Mouse (Mus musculus) intestine, embryonic 16.5 days (tissue): ENCODE measurements around the gene Prpf19. TPM values are rescaled to one million over a fixed set of nuclear protein-coding genes. Genes with fewer than 3 reads are reported as not detected.

Experiments
- ATAC-seq: fragments of 200-750 bp; cut with Nextera tagmentation; 2 replicates; pipeline ENCODE4 v1.8.0; 2017; ENCODE audit warnings: moderate TSS enrichment, moderate library complexity
- H3K27ac ChIP-seq: fragments of 300-500 bp; sonication (generic); 2 replicates; pipeline ENCODE4 v1.5.1; 2014; ENCODE audit warnings: mild to moderate bottlenecking, low read length
- H3K27me3 ChIP-seq: fragments of 300-500 bp; sonication (generic); replicated peaks from 2 replicates; pipeline ENCODE4 v1.6.1; 2014; ENCODE audit warnings: low read length, control low read depth, mixed read lengths; ENCODE audit not compliant: control insufficient read depth, insufficient read depth
- H3K36me3 ChIP-seq: fragments of 300-500 bp; sonication (generic); 2 replicates; pipeline ENCODE4 v1.6.1; 2014; ENCODE audit warnings: low read length, control low read depth; ENCODE audit not compliant: control insufficient read depth, insufficient read depth
- H3K4me1 ChIP-seq: fragments of 300-500 bp; sonication (generic); 2 replicates; pipeline ENCODE4 v1.6.1; 2014; ENCODE audit warnings: low read length, control low read depth, mixed read lengths; ENCODE audit not compliant: control insufficient read depth, insufficient read depth
- H3K4me2 ChIP-seq: fragments of 300-500 bp; sonication (generic); 2 replicates; pipeline ENCODE4 v1.6.1; 2014; ENCODE audit warnings: low read depth, low read length, control low read depth
- H3K4me3 ChIP-seq: fragments of 300-500 bp; sonication (generic); 2 replicates; pipeline ENCODE4 v1.5.1; 2014; ENCODE audit warnings: mild to moderate bottlenecking, low read length
- H3K9ac ChIP-seq: fragments of 300-500 bp; sonication (generic); 2 replicates; pipeline ENCODE4 v1.6.1; 2014; ENCODE audit warnings: low read depth, low read length
- H3K9me3 ChIP-seq: fragments of 300-500 bp; sonication (generic); 2 replicates; pipeline ENCODE4 v1.6.1; 2016; ENCODE audit warnings: low read length, control low read depth; ENCODE audit not compliant: control insufficient read depth
- WGBS: fragments of 180-500 bp; shearing (Covaris S2); extraction: QIAGEN DNeasy Blood & Tissue Kit; methylation state at CpG from one replicate; pipeline ENCODE4 v1.1.7; 2014; 5-methylcytosine and 5-hydroxymethylcytosine counted together
- polyA plus RNA-seq: library from polyadenylated mRNA; unstranded; fragments of >200 nt; fragmentation: Nextera tagmentation; extraction: Ambion mirVana; gene quantifications from 2 replicates; pipeline ENCODE4 v1.2.1, GENCODE M21; 2015

Prpf19 gene
- polyA plus RNA-seq, 1 experiment from 2014 or later = 35.0 TPM

- Histone ChIP-seq H3K9ac (peak overlapping the region; percentile 93), H3K4me3 (peak overlapping the region; percentile 85), H3K4me1 (peaks cover 16% of the 10 kb centered on the region), H3K27me3 (no peaks in the 10 kb centered on the region), H3K27ac (no peak overlapping the region), H3K4me2 (peak overlapping the region; percentile 90), H3K9me3 (no peaks in the 10 kb centered on the region), H3K36me3 (peaks cover 22% of the 10 kb centered on the region)
- 0 out of 2 replicates have a peak, but pooled peaks have one; percentile 13 for ATAC-seq
- under 1% methylated on average over 17 of the region's 17 CpGs for WGBS
Measured at GRCm38 (mm10) chr19:10868623-10869141, 26.3 kb upstream of the Prpf19 start.

- Histone ChIP-seq H3K27ac (peak overlapping the region; percentile 48), H3K4me2 (peak overlapping the region; percentile 90), H3K4me1 (peaks cover 16% of the 10 kb centered on the region), H3K36me3 (peaks cover 25% of the 10 kb centered on the region), H3K9me3 (no peaks in the 10 kb centered on the region), H3K27me3 (no peaks in the 10 kb centered on the region), H3K4me3 (peak overlapping the region; percentile 85), H3K9ac (peak overlapping the region; percentile 93)
- ATAC-seq = peak; percentile 95
- whole genome bisulfite sequencing = under 1% methylated on average over 40 of the region's 43 CpGs
Measured at GRCm38 (mm10) chr19:10869241-10869885, 25.7 kb upstream of the Prpf19 start.

GRCm38 (mm10) chr19:10869886-10870527, 25.0 kb upstream of the Prpf19 start, which contains the start of gene Tmem132a:
Gene Tmem132a (minus strand): TSS chr19:10869940.
- 3% methylated on average over 8 of the region's 8 CpGs for WGBS

GRCm38 (mm10) chr19:10870676-10871075, 24.4 kb upstream of the Prpf19 start:
- 87% methylated on average over 3 of the region's 3 CpGs for WGBS
- no peaks in the 10 kb centered on the region for H3K27me3 ChIP-seq
- no peak overlapping the region for H3K4me2 ChIP-seq
- H3K27ac ChIP-seq = no peak overlapping the region
- H3K36me3 ChIP-seq = peaks cover 25% of the 10 kb centered on the region
- no peak for ATAC-seq
- peaks cover 16% of the 10 kb centered on the region for H3K4me1 ChIP-seq
- H3K9ac ChIP-seq = no peak overlapping the region
- no peak overlapping the region for H3K4me3 ChIP-seq
- H3K9me3 ChIP-seq = no peaks in the 10 kb centered on the region

More at GRCm38 (mm10) chr19:10869886-10870527, 25.0 kb upstream of the Prpf19 start, which contains the start of gene Tmem132a:
- Histone ChIP-seq H3K9me3 (no peaks in the 10 kb centered on the region), H3K27me3 (no peaks in the 10 kb centered on the region), H3K9ac (peak within 1 kb of the TSS; percentile 93), H3K27ac (peak within 1 kb of the TSS; percentile 48), H3K36me3 (peaks cover 25% of the 10 kb centered on the region), H3K4me1 (peaks cover 16% of the 10 kb centered on the region), H3K4me3 (peak within 1 kb of the TSS; percentile 85), H3K4me2 (peak within 1 kb of the TSS; percentile 90)
- ATAC-seq = peak; percentile 31

GRCm38 (mm10) chr19:10871328-10871961, 23.6 kb upstream of the Prpf19 start:
- H3K4me3 ChIP-seq = no peak overlapping the region
- no peak overlapping the region for H3K4me2 ChIP-seq
- no peaks in the 10 kb centered on the region for H3K9me3 ChIP-seq
- H3K4me1 ChIP-seq = peaks cover 16% of the 10 kb centered on the region
- H3K27me3 ChIP-seq = no peaks in the 10 kb centered on the region
- H3K27ac ChIP-seq = no peak overlapping the region
- 77% methylated on average over 14 of the region's 14 CpGs for WGBS
- H3K9ac ChIP-seq = no peak overlapping the region
- ATAC-seq = no peak
- H3K36me3 ChIP-seq = peaks cover 22% of the 10 kb centered on the region

- Histone ChIP-seq H3K27me3 (no peaks in the 10 kb centered on the region), H3K4me2 (no peak overlapping the region), H3K36me3 (peaks cover 7% of the 10 kb centered on the region), H3K4me3 (no peak overlapping the region), H3K9ac (no peak overlapping the region), H3K9me3 (no peaks in the 10 kb centered on the region), H3K27ac (no peak overlapping the region), H3K4me1 (peaks cover 15% of the 10 kb centered on the region)
- 88% methylated on average over 7 of the region's 7 CpGs for WGBS
- ATAC-seq = no peak
Measured at GRCm38 (mm10) chr19:10878201-10878837, 16.7 kb upstream of the Prpf19 start.

- peak overlapping the region; percentile 74; the same call in 1 of the 2 replicates for H3K9ac ChIP-seq
- ATAC-seq = peak; percentile 64
- peak overlapping the region; percentile 93 for H3K4me2 ChIP-seq
- peaks cover 3% of the 10 kb centered on the region; the same call in 1 of the 2 replicates for H3K9me3 ChIP-seq
- H3K4me3 ChIP-seq = peak overlapping the region; percentile 66
- H3K27ac ChIP-seq = no peak overlapping the region; the same call in 1 of the 2 replicates
- H3K27me3 ChIP-seq = no peaks in the 10 kb centered on the region
- 39% methylated on average over 6 of the region's 7 CpGs for WGBS
- peaks cover 15% of the 10 kb centered on the region for H3K4me1 ChIP-seq
- H3K36me3 ChIP-seq = no peaks in the 10 kb centered on the region
Measured at GRCm38 (mm10) chr19:10880085-10880974, 14.7 kb upstream of the Prpf19 start.

GRCm38 (mm10) chr19:10880975-10881425, 14.0 kb upstream of the Prpf19 start:
- peak; percentile 72 for ATAC-seq
- WGBS = 2% methylated on average over 14 of the region's 14 CpGs

More at GRCm38 (mm10) chr19:10880975-10881425, 14.0 kb upstream of the Prpf19 start:
- no peaks in the 10 kb centered on the region for H3K36me3 ChIP-seq
- peak overlapping the region; percentile 66 for H3K4me3 ChIP-seq
- peak overlapping the region; percentile 89 for H3K27ac ChIP-seq
- peak overlapping the region; percentile 74 for H3K9ac ChIP-seq
- peaks cover 15% of the 10 kb centered on the region for H3K4me1 ChIP-seq
- peaks cover 3% of the 10 kb centered on the region; the same call in 1 of the 2 replicates for H3K9me3 ChIP-seq
- H3K27me3 ChIP-seq = no peaks in the 10 kb centered on the region
- peak overlapping the region; percentile 93 for H3K4me2 ChIP-seq
